ENCODE assay signal across 20 mouse cellular contexts in the genomic region with DNA sequence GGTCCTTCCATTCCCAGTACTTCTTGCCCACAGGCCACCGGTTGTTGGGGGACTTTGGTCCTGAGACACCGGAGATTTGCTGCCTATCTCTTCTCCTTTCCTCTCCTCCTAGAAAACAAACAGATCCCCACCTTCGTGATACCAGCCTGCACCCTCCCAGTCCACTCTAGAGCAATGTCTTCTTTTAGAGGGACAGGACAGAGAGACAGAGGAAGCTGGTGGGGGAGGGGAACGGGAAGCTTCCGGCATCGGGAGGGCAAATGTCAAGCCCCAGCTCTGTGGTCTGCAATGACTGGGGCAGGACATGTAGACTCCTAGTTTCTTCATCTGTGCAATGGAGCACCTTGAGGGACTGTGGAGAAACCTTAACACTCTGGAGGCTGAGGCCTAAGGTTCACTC. TPM values are rescaled to one million over a fixed set of nuclear protein-coding genes. Genes with fewer than 3 reads are reported as not detected.
DNase-seq lines count a peak whose midpoint lies in the region; ATAC-seq and TF ChIP-seq lines count a peak whose summit lies in the region.
"Had no signal": no experiment of that assay in that cellular context is flagged by ENCODE, and none has a peak within 500 bp of the region (broad histone marks: within the 10 kb centered on the region; RNA-seq: fewer than 3 reads in every experiment).

No protein-coding gene starts in this region.

- TF ChIP-seq CTCF in layer of hippocampus, adult 2 months (conservative IDR thresholded peaks at IDR 0.05) = no peak
- TF ChIP-seq CTCF in midbrain, postnatal 0 days (IDR thresholded peaks at IDR 0.05) = no peak

- H3K9ac ChIP-seq in liver, embryonic 11.5 days (ENCODE audit: low read depth, low read length) = no peak overlapping the region
- H3K9ac ChIP-seq in liver, embryonic 12.5 days = no peak overlapping the region
- H3K9ac ChIP-seq in midbrain, postnatal 0 days (replicated peaks; ENCODE audit: low read length, poor library complexity, severe bottlenecking) = no peak overlapping the region
- H3K9ac ChIP-seq: heart, embryonic 15.5 days; hindbrain, embryonic 14.5 days; limb, embryonic 12.5 days had no signal

- H3K27ac ChIP-seq in liver, embryonic 11.5 days (ENCODE audit: low read depth, low read length) = no peak overlapping the region
- peak overlapping the region; percentile 11; the same call in 1 of the 2 replicates for H3K27ac ChIP-seq in liver, embryonic 12.5 days
- no peak overlapping the region for H3K27ac ChIP-seq in layer of hippocampus, adult 2 months
- no peak overlapping the region for H3K27ac ChIP-seq in midbrain, postnatal 0 days (ENCODE audit: low read depth, low read length)
- H3K27ac ChIP-seq: heart, embryonic 15.5 days; hindbrain, embryonic 14.5 days; limb, embryonic 12.5 days; macrophage had no signal

- no peak overlapping the region for H3K4me3 ChIP-seq in liver, embryonic 11.5 days (ENCODE audit: low read depth, low read length)
- H3K4me3 ChIP-seq in liver, embryonic 12.5 days = no peak overlapping the region
- H3K4me3 ChIP-seq in layer of hippocampus, adult 2 months = no peak overlapping the region
- H3K4me3 ChIP-seq in midbrain, postnatal 0 days (ENCODE audit: low read depth, low read length) = no peak overlapping the region
- H3K4me3 ChIP-seq: heart, embryonic 15.5 days; limb, embryonic 12.5 days had no signal

- 29% methylated on average over 6 of the region's 6 CpGs for WGBS in liver, embryonic 11.5 days
- 20% methylated on average over 6 of the region's 6 CpGs for WGBS in liver, embryonic 12.5 days (ENCODE audit: insufficient replicate concordance)
- WGBS in midbrain, postnatal 0 days = 85% methylated on average over 6 of the region's 6 CpGs

- H3K4me2 ChIP-seq in liver, embryonic 11.5 days = no peak overlapping the region
- H3K4me2 ChIP-seq in liver, embryonic 12.5 days = no peak overlapping the region
- H3K4me2 ChIP-seq in midbrain, postnatal 0 days (ENCODE audit: low read depth, low read length, poor library complexity, severe bottlenecking) = no peak overlapping the region
- H3K4me2 ChIP-seq: heart, embryonic 15.5 days; hindbrain, embryonic 14.5 days; limb, embryonic 12.5 days had no signal

- H3K4me1 ChIP-seq in liver, embryonic 11.5 days (replicated peaks; ENCODE audit: control insufficient read depth, insufficient read depth, low read length) = peaks cover 7% of the 10 kb centered on the region
- peaks cover 30% of the 10 kb centered on the region for H3K4me1 ChIP-seq in liver, embryonic 12.5 days
- H3K4me1 ChIP-seq in midbrain, postnatal 0 days (ENCODE audit: insufficient read depth, low read length) = no peaks in the 10 kb centered on the region

- no peaks in the 10 kb centered on the region for H3K36me3 ChIP-seq in liver, embryonic 11.5 days (ENCODE audit: control insufficient read depth, insufficient read depth, low read length)
- H3K36me3 ChIP-seq in liver, embryonic 12.5 days = no peaks in the 10 kb centered on the region
- no peaks in the 10 kb centered on the region for H3K36me3 ChIP-seq in midbrain, postnatal 0 days (ENCODE audit: insufficient read depth, low read length)
- H3K36me3 ChIP-seq: heart, embryonic 15.5 days; limb, embryonic 12.5 days had no signal

- ATAC-seq in liver, embryonic 11.5 days (replicated peaks; ENCODE audit: low FRiP score) = no peak
- ATAC-seq in granulocyte monocyte progenitor cell, adult 5-6 weeks (replicated peaks; ENCODE audit: poor library complexity, severe bottlenecking) = peak; percentile 42; the same call in 1 of the 2 replicates
- no peak for ATAC-seq in liver, embryonic 12.5 days
- no peak for ATAC-seq in midbrain, postnatal 0 days (ENCODE audit: low FRiP score)
- ATAC-seq: activated CD4-positive, CD25-positive, alpha-beta regulatory T cell, adult 4 months; midbrain, embryonic 16.5 days had no signal

- H3K27me3 ChIP-seq in liver, embryonic 11.5 days (replicated peaks; ENCODE audit: control insufficient read depth, insufficient read depth, low read length) = no peaks in the 10 kb centered on the region
- H3K27me3 ChIP-seq in liver, embryonic 12.5 days (replicated peaks) = peaks cover 14% of the 10 kb centered on the region; the same call in 1 of the 2 replicates
- no peaks in the 10 kb centered on the region for H3K27me3 ChIP-seq in midbrain, postnatal 0 days (ENCODE audit: insufficient read depth, low read length)
- H3K27me3 ChIP-seq: heart, embryonic 15.5 days; limb, embryonic 12.5 days had no signal

- no peaks in the 10 kb centered on the region for H3K9me3 ChIP-seq in liver, embryonic 11.5 days (ENCODE audit: control insufficient read depth, low read length)
- no peaks in the 10 kb centered on the region for H3K9me3 ChIP-seq in liver, embryonic 12.5 days (replicated peaks)
- H3K9me3 ChIP-seq in midbrain, postnatal 0 days (ENCODE audit: low read length) = no peaks in the 10 kb centered on the region
- H3K9me3 ChIP-seq: heart, embryonic 15.5 days; limb, embryonic 12.5 days had no signal

- DNase-seq in liver = peak; percentile 42
- no peak for DNase-seq in liver, embryonic 11.5 days (ENCODE audit: low spot score)
- DNase-seq in thymus, postnatal 0 days (ENCODE audit: low spot score) = peak; percentile 51
- no peak for DNase-seq in layer of hippocampus, adult 2 months (ENCODE audit: low spot score in 2 of 2)
- DNase-seq in midbrain, postnatal 0 days (ENCODE audit: low spot score) = no peak
- no peak for DNase-seq in layer of hippocampus, adult 8-10 months (ENCODE audit: low spot score in 2 of 2)
- DNase-seq: kidney, postnatal 14 days; layer of hippocampus, postnatal 36 days; right cerebral cortex, adult 18-20 months had no signal

RNA-seq across cellular contexts. Expression of a gene that starts 4.4 kb away (rescaled TPM):
- 6.9 and 11.4 TPM in 2 replicates for polyA plus RNA-seq in liver, embryonic 11.5 days (2014; fragmentation: Nextera tagmentation; extraction: Ambion mirVana)
- not detected in 2 replicates for total RNA-seq in granulocyte monocyte progenitor cell, adult 5-6 weeks (2014; fragmentation: Nextera tagmentation)
- not detected in 2 replicates for total RNA-seq in granulocyte monocyte progenitor cell, adult 5-6 weeks (2017)
- polyA plus RNA-seq in liver, embryonic 12.5 days (2016; fragmentation: Nextera tagmentation; extraction: Ambion mirVana) = 7.0 and 9.5 TPM in 2 replicates
- 3.3 and 5.1 TPM in 2 replicates for polyA plus RNA-seq in thymus, postnatal 0 days (2015; fragmentation: Nextera tagmentation; extraction: Ambion mirVana)
- total RNA-seq in layer of hippocampus, adult 2 months (2021) = not detected
- not detected in 2 replicates for total RNA-seq in midbrain, postnatal 0 days (2014; rRNA removed)
- polyA plus RNA-seq in midbrain, postnatal 0 days (2015; fragmentation: Nextera tagmentation; extraction: Ambion mirVana) = not detected in 2 replicates
- not detected for total RNA-seq in layer of hippocampus, adult 8-10 months (2022)
- total RNA-seq: gastrocnemius, postnatal 4 days; layer of hippocampus, postnatal 36 days had no signal
- polyA plus RNA-seq: activated CD4-positive, CD25-positive, alpha-beta regulatory T cell, adult 4 months; hindbrain, embryonic 14.5 days; limb, embryonic 12.5 days; macrophage; midbrain, embryonic 16.5 days; neural tube, embryonic 14.5 days had no signal

RNA-seq across cellular contexts. Expression of a gene that starts 17.3 kb away (rescaled TPM):
- polyA plus RNA-seq in liver, embryonic 11.5 days (2014; fragmentation: Nextera tagmentation; extraction: Ambion mirVana) = 40.8 and 43.0 TPM in 2 replicates
- 46.3 and 48.6 TPM in 2 replicates for total RNA-seq in granulocyte monocyte progenitor cell, adult 5-6 weeks (2014; fragmentation: Nextera tagmentation)
- 13.9 and 17.6 TPM in 2 replicates for total RNA-seq in granulocyte monocyte progenitor cell, adult 5-6 weeks (2017)
- polyA plus RNA-seq in liver, embryonic 12.5 days (2016; fragmentation: Nextera tagmentation; extraction: Ambion mirVana) = 32.2 and 33.5 TPM in 2 replicates
- polyA plus RNA-seq in thymus, postnatal 0 days (2015; fragmentation: Nextera tagmentation; extraction: Ambion mirVana) = 42.4 and 42.5 TPM in 2 replicates
- 10 to 100 TPM; 64.0 to 64.7 TPM for total RNA-seq in layer of hippocampus, adult 2 months (2021)
- total RNA-seq in midbrain, postnatal 0 days (2014; rRNA removed) = 37.0 and 42.8 TPM in 2 replicates
- polyA plus RNA-seq in midbrain, postnatal 0 days (2015; fragmentation: Nextera tagmentation; extraction: Ambion mirVana) = 42.4 and 43.4 TPM in 2 replicates
- 10 to 100 TPM; 59.2 to 63.9 (median 62.6) TPM for total RNA-seq in layer of hippocampus, adult 8-10 months (2022)

RNA-seq across cellular contexts. Expression of a gene that starts 17.3 kb away (rescaled TPM):
- 21.9 and 23.9 TPM in 2 replicates for polyA plus RNA-seq in liver, embryonic 11.5 days (2014; fragmentation: Nextera tagmentation; extraction: Ambion mirVana)
- not detected in 2 replicates for total RNA-seq in granulocyte monocyte progenitor cell, adult 5-6 weeks (2014; fragmentation: Nextera tagmentation)
- not detected in 2 replicates for total RNA-seq in granulocyte monocyte progenitor cell, adult 5-6 weeks (2017)
- polyA plus RNA-seq in liver, embryonic 12.5 days (2016; fragmentation: Nextera tagmentation; extraction: Ambion mirVana) = 17.6 and 18.1 TPM in 2 replicates
- polyA plus RNA-seq in thymus, postnatal 0 days (2015; fragmentation: Nextera tagmentation; extraction: Ambion mirVana) = 3.9 and 4.0 TPM in 2 replicates
- 10 to 100 TPM; 12.2 to 13.7 TPM for total RNA-seq in layer of hippocampus, adult 2 months (2021)
- total RNA-seq in midbrain, postnatal 0 days (2014; rRNA removed) = 14.1 and 14.9 TPM in 2 replicates
- polyA plus RNA-seq in midbrain, postnatal 0 days (2015; fragmentation: Nextera tagmentation; extraction: Ambion mirVana) = 14.8 and 14.9 TPM in 2 replicates
- 10 to 100 TPM; 14.5 to 18.7 (median 16.2) TPM for total RNA-seq in layer of hippocampus, adult 8-10 months (2022)
- polyA plus RNA-seq: activated CD4-positive, CD25-positive, alpha-beta regulatory T cell, adult 4 months; macrophage had no signal

RNA-seq across cellular contexts. Expression of a gene that starts 39.8 kb away (rescaled TPM):
- 0.55 and 0.99 TPM in 2 replicates for polyA plus RNA-seq in liver, embryonic 11.5 days (2014; fragmentation: Nextera tagmentation; extraction: Ambion mirVana)
- not detected in 2 replicates for total RNA-seq in granulocyte monocyte progenitor cell, adult 5-6 weeks (2014; fragmentation: Nextera tagmentation)
- 1.1 TPM in 1 of 2 replicates, not detected in the other for total RNA-seq in granulocyte monocyte progenitor cell, adult 5-6 weeks (2017)
- 0.17 and 0.43 TPM in 2 replicates for polyA plus RNA-seq in liver, embryonic 12.5 days (2016; fragmentation: Nextera tagmentation; extraction: Ambion mirVana)
- 0.10 and 0.32 TPM in 2 replicates for polyA plus RNA-seq in thymus, postnatal 0 days (2015; fragmentation: Nextera tagmentation; extraction: Ambion mirVana)
- under 1 TPM in 1 of 2 experiments, not detected in 1; 0.27 TPM for total RNA-seq in layer of hippocampus, adult 2 months (2021)
- 1.7 TPM in 1 of 2 replicates, not detected in the other for total RNA-seq in midbrain, postnatal 0 days (2014; rRNA removed)
- polyA plus RNA-seq in midbrain, postnatal 0 days (2015; fragmentation: Nextera tagmentation; extraction: Ambion mirVana) = 0.17 TPM in 1 of 2 replicates, not detected in the other
- total RNA-seq in layer of hippocampus, adult 8-10 months (2022) = 1 to 10 TPM in 1 of 4 experiments, under 1 TPM in 2, not detected in 1; 0.34 to 1.2 (median 0.38) TPM
- total RNA-seq: gastrocnemius, postnatal 4 days had no signal
- polyA plus RNA-seq: activated CD4-positive, CD25-positive, alpha-beta regulatory T cell, adult 4 months; heart, embryonic 15.5 days; macrophage; midbrain, embryonic 16.5 days; testis, adult 2 months had no signal

RNA-seq across cellular contexts. Expression of a gene that starts 39.9 kb away (rescaled TPM):
- polyA plus RNA-seq in liver, embryonic 11.5 days (2014; fragmentation: Nextera tagmentation; extraction: Ambion mirVana) = 69.4 and 70.3 TPM in 2 replicates
- 58.0 and 70.8 TPM in 2 replicates for total RNA-seq in granulocyte monocyte progenitor cell, adult 5-6 weeks (2014; fragmentation: Nextera tagmentation)
- total RNA-seq in granulocyte monocyte progenitor cell, adult 5-6 weeks (2017) = 19.3 and 29.4 TPM in 2 replicates
- polyA plus RNA-seq in liver, embryonic 12.5 days (2016; fragmentation: Nextera tagmentation; extraction: Ambion mirVana) = 34.3 and 39.3 TPM in 2 replicates
- 27.7 and 39.1 TPM in 2 replicates for polyA plus RNA-seq in thymus, postnatal 0 days (2015; fragmentation: Nextera tagmentation; extraction: Ambion mirVana)
- total RNA-seq in layer of hippocampus, adult 2 months (2021) = 10 to 100 TPM; 27.7 to 41.8 TPM
- 4.2 and 4.5 TPM in 2 replicates for total RNA-seq in midbrain, postnatal 0 days (2014; rRNA removed)
- 4.0 and 4.7 TPM in 2 replicates for polyA plus RNA-seq in midbrain, postnatal 0 days (2015; fragmentation: Nextera tagmentation; extraction: Ambion mirVana)
- total RNA-seq in layer of hippocampus, adult 8-10 months (2022) = 10 to 100 TPM; 28.9 to 33.0 (median 31.8) TPM

Comparison
In these comparisons a context has a peak if more than half of its experiments do, and no peak if none do; other contexts are left out.
1. DNase-seq: peak in liver (single experiment) and thymus, postnatal 0 days (single experiment); none in liver, embryonic 11.5 days (single experiment), layer of hippocampus, adult 2 months (0 of 2), midbrain, postnatal 0 days (single experiment) and layer of hippocampus, adult 8-10 months (0 of 2).
2. RNA of a gene that starts 17.3 kb away (total RNA-seq): 14.5 to 18.7 TPM in layer of hippocampus, adult 8-10 months, 14.1 to 14.9 TPM in midbrain, postnatal 0 days and 12.2 to 13.7 TPM in layer of hippocampus, adult 2 months; not detected in granulocyte monocyte progenitor cell, adult 5-6 weeks; every median in the first group is over 10 times any median in the second.